Mouse (Mus musculus) kidney, postnatal 4 days (tissue): Measurements from ENCODE around the gene Tpd52l2.

Source experiments
- DNase-seq, 2 experiments: peaks; one replicate each; pipeline ENCODE4 v3.0.0; 2021; ENCODE audit warnings: mixed read lengths in 2 of 2

The Tpd52l2 gene

DNA sequence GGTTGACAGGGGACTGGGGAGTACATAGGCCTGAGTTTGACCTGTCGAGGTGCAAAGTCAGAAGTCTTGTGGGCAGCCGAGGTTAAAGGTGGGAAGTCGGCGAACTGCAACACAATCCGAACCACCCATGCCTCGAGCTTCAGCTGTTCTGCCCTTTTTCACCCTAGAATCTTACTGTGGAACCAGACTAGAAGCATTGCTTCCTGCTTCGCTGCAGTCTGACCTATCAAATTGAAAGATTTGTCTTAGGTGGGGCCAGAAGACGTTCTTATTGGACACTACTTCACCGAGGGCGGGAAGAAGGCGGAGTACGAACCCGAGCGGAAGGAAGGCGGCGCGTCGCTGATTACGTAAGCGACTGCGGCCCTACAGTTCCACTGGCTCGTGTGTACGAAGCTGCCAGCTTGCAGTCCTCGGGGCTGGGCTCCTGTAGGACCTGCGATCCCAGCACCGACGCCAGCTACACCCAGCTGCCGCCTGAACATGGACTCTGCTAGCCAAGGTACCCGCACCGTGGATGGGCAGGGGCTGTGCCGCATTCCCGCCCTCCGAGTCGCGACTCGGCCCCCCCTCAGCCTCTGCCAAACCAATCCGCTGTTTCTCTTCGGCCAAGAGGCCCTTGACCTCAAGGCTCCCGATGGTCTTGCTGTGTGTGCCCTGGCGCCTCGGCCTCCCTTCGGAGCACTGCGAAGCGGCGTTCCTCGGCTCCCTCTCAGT lies at the start of gene Tpd52l2:
Tpd52l2 (plus strand) TSS at position 312 of the 717 bp plus-strand sequence.
- DNase-seq: peak; percentile 94 to 97

DNA sequence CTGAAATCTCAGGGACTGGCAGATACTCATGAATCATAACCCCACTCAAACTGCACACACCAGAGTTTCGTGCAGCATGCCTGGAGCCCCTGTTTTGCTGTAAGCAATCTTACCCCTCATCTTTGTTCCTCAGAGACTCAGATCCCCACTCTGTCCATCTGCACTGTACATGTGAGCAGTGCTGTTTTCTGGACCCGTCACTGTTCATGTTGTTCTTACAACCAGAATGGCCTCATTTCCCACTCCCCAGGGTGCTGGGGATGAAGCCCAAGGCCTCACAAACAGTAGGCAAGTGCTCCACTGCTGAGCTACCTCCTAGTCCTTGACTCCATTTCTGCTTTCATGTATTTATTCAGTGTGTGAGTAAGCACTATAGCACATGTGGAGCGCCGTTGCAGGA lies 44.8 kb upstream of the Tpd52l2 start:
- DNase-seq: no peak

DNA sequence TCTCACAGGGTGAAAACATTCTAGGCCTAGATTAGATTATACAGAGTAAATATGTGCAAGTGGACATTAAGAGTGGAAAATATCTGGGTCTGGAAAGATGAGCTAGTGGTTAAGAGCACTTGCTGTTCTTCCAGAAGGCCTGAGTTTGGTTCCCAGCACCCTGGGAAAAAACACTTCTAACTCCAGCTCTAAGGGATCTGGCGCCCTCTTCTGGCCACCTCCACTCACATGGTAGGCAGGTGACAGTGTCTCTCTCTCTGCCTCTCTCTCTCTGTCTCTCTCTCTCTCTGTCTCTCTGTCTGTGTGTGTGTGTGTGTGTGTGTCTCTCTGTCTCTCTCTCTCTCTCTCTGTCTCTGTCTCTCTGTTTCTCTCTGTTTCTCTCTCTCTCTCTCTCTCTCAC lies 43.7 kb upstream of the Tpd52l2 start:
- no peak for DNase-seq

DNA sequence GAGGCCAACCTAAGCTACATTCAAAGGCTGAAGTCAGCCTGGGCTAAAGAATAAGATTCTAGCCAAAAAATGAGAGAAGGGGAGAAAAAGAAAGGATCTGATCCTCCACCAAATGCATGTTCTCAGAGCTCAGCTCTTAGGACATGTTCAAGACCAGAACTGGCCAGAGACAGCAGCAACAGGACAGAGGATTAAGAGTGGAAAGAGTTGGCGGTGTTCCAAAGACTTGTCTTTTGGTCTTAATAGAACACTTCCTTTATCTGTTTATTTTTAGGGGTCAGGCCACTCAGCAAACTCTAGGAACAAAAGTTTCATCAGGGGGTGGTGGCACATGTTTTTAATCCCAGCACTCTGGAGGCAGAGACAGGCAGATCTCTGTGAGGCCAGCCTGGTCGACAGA lies 41.0 kb upstream of the Tpd52l2 start:
- no peak for DNase-seq

DNA sequence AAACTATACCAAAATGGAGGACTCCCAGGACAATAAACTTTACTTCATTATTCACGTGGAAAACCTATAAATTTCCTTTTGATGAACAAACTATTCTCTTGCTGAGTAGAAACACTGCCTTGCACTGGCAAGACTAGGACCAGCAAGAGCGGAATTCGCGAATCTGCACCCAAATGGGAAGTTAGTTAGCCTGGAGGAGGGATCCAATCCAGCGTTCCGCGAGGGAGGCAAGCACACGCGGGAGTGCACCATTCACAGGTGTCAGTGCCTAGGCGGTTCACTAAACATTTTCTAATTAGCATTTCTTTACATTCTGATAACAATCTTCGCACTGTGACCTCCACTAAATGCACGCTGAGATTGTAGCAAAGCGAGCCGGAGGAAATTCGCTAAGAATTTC lies 39.1 kb upstream of the Tpd52l2 start:
- DNase-seq: peak; percentile 49 to 59

DNA sequence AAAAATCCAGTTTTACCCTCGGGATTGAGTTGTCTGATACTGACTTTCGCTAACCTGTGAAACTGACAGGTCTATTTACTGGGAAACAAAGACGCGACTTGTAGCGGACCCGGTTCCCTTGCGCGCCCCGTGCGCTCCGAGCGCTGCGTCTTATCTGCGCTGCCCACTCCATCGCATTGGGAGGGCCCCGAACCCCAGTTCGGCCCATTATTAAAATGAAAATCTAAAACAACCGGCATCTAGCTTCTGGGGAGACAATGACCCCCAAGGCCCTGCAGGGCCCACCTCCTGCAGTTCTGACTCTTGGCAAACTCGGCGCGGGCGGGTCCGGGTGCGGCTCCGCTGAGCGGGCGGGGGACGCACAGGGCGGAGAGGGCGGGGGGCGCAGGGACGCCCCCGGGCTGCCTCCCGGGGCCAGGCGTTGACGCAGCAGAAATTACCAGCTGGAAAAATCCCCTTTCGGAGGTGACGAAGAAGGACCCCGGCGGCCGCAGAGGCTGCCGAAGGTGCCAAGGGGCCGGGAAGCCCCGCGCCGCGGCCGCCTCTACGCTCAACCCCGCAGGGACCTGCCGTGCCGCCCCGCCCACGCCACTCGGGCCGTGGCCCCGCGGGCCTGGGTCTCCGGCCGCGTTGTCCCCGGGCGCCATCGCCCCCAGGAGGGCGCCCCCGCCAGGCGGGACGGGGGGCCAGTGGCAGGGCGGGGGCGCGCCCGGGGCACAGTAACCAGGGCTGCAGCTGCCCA lies 38.4 kb upstream of the Tpd52l2 start:
- peak; percentile 57 to 71 for DNase-seq

DNA sequence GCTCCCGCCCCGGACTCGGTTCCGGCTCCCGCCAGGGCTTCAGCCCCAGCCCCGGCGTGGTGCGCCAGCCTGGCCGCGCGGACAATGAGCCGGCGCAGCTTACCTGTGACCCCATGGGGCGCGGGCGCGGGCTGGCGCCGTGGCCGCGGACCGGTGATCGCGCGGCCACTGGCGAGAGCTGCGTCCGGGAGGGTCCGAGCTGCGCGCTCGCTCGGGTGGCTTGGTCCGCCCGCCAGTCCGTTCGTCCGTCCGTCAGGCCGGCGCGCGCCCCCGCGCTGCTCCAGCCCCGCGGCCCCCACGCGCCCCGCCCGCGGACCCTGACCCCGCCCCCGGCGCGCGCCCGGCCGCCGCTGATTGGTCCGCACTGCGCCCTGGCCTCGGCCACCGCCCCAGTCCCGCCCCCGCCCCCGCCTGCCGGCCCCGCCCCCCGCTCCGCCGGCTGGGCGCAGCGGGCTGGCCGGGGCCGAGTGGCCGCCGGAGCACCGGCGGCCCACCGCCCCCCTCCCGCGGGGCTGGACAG lies 37.7 kb upstream of the Tpd52l2 start, which contains the start of gene Zbtb46:
Zbtb46 (minus strand) TSS at position 274 of the 520 bp plus-strand sequence.
- peak; percentile 94 to 96 for DNase-seq

DNA sequence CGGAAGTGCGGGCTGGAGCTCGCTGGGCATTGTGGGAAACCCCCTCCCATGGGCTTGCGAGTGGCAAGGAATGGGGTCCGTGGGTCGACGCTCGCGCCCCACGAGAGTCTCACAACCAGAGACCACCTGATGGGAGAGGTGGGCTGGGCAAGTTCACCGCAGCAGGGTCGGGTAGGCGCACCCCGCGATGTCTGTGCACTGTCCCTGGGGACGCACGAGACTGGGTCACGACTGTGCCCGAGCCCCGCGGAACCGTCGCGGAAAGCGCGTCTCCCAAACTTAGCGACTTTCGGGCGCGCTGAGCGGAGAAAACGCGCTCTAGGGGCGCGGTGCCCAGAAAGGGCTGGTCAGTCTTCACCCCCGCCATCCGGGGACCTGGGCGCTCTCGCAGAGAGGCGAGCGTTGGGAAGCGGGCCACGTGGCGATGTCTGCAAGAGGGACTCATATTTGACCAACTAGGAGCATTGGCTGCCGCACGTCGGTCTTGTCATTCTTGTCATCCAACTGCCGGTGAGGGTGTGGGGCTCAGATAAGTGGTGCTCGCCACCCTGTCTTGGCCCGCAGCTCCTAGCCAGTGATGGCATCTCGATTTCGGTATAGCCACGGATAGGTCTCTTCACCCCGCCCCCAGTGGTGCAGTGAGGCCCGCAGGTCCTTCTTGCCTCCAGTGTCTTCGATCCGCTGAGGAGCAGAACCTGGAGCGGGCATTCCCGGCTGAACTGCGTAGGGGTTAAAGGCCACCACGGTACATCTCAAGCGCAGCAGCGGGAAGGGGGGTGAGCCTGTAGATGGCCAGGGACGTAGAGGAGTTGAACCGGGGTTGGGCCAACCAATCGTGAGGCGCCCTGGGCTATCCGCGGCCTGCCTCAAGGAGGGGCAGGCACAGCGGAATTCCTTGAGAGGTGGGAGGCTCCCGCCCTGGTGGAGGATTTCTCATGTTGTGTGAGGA lies 37.0 kb upstream of the Tpd52l2 start:
- peak; percentile 82 to 91 for DNase-seq

DNA sequence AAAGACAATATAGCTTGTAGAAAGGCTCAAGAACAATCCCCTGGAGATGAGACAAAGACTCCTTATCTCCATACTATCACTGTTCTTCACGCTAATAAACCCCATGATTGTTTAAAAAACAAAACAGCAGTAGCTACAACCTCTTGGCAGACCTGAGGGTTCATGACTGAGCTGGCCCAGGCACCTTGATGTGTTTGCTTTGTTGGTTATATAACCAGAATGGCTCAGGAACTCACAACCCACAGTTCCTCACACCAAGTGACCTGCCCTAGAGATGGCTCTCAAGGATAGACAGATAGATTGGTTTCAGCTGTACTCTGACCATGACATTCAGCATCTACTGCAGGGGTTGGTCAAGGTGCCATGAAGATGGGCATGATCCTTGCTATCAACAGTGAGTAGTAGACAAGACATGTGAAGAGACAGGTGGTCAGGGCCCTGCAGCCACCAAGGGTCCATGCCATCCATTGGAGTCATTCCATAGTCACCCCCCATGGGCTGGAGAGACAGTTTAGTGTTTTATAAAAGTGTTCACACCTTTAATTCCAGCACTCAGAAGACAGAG lies 35.3 kb upstream of the Tpd52l2 start:
- no peak for DNase-seq

DNA sequence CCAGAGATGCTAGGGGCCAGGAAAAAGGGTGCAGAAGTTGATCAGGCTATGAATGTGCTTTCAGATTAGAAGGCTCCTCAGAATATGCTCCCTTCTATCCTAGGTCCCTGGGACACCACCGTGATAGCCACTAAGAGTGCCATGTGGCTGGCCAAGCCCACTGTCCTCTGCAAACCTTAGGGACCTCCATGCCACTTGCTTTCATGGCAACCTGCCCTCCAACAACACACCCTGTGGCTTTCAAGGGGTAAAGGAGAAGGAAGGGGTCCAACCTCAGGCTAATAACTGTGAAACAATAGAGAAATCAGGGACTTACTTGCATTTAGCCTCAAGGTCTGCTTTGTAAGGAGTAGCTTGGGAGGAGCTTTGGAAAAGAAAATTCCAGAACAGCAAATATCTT lies 34.3 kb upstream of the Tpd52l2 start:
- DNase-seq: no peak

DNA sequence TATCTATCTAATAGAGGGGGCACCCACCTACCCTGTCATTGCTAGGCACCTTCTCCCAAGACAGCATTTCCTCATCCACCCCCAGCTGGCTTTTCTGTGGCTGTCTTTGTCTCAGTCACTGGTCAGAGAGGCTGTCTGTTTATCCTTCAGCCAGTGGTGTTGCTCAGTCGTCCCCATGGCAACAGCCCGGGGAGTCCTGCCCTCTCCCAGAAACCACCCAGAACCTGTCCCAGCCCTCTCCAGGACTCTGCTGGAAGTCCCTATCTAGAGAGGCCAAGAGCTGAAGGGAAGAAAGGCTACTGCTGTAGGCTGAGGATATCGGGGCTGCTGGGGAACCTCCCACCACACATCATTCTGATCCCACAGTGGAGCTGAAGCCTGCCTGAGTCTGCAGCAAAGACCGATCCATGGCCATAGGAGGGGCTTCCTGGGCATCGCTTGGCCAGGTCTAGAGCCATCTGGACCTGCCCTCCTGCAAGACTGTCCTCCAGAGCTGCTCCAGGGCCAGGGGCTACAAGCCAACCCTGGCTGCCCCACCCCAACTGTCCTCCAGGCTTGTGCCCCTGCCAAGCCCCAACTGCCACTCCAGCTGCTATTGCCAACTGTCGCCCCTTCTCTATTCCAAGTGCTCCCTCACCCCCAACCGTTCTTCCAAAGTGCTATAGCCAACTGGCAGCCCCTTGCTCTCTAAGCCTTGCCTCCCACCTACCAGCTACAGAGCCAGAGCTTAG lies 33.8 kb upstream of the Tpd52l2 start:
- peak; percentile 74 to 85 for DNase-seq

DNA sequence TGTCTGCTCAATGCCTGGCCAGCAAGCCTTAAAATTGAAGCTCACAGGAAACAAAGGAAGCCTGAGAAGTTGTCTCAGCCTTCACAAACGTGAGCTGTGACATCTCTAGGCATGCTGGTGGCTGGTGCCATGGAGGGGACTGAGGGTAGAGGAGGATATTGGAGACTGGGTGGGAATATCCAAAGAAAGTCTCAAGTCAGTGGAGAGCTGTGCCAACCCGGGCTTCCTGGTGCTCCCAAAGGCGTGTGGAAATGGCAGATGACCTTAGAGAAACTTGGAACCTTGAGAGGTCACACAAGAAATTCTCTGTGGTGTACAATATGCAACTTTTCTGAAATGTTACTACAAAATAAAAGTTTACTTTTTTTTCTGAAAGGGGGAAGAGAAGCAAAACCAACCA lies 31.5 kb upstream of the Tpd52l2 start:
- no peak for DNase-seq

DNA sequence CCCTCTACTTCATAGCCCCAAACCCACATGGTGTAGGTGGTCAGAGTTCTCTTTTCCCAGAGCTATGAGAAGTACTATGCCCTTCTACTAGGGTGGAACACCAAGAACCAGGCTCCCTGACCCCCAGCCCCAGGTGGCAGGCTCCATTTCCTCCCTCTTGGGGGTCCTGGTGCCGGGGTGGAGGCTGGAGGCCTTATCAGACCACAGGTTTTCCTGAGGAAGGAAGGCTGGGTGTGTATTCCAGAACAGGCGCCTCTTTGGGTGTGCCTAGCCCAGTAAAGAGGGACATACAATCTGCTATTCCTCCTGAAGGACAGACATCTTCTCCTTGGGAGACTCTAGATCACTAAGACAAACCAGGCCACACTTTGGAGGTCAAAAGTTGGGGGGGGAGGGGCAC lies 26.7 kb upstream of the Tpd52l2 start:
- DNase-seq: no peak

DNA sequence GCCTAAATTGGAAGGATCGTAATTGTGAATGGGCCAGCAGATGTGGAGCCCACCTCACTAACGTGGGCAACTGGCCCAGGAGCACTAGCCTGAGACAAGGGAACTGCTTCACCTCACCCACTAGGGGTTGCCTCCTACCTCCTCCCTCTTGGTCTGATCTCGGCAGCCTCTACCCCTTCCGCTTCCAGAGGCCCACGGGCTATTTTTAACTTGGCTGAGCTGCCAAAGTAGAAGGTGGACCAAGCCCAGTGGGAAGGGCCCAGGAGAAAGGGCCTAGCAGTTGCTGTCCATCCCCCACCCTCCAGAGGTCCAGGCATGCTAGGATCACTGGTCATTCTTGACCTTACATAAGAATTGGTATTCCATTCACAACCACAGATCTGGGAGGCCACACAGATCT lies 25.7 kb upstream of the Tpd52l2 start:
- peak in 1 of 2 experiments; percentile 64 for DNase-seq

DNA sequence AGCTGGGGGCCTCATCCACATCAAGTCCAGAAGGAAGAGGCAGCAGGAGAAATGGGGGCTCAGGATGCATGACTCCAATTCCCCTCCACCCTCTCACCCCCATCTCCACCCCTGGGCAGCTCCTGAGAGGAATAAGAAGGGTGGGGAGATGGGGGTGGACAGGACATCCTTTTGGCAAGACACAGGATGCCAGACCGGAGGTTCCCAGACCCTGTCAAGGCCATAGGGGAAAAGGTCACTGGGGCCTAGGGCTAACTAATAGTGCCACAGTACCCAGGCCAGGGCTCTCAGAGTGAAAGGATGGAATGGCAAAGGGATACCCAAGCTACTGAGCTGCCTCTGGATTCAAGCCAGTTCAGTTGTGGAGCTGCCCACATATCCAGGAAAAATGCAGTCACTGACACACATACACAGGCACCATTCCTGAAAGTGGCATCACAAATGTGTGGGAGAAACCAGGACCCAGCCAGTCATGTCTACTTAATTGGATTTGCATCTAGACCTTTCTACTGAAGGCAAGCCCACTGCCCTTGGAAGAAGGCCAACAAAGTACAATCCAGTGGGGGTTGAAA lies 24.6 kb upstream of the Tpd52l2 start:
- DNase-seq: no peak

DNA sequence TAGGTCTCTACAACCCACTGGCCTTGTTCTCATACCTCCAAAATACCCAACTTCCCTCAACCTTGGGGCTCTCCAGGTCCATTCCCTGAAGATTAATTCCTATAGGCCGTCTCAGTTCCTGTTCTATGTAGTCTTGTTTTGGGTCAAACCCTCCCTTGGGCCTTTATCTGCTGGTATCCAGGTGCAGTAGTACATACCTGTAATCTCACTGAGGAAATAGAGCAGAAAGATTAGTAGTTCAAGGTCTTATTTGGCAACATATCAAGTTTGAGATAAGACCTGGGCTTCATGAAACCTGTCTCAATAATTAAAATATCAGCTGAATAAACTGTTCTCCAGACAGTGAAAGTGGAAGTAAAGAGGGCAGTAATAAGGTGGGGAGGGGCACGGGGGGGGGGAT lies 13.8 kb upstream of the Tpd52l2 start:
- DNase-seq: no peak

DNA sequence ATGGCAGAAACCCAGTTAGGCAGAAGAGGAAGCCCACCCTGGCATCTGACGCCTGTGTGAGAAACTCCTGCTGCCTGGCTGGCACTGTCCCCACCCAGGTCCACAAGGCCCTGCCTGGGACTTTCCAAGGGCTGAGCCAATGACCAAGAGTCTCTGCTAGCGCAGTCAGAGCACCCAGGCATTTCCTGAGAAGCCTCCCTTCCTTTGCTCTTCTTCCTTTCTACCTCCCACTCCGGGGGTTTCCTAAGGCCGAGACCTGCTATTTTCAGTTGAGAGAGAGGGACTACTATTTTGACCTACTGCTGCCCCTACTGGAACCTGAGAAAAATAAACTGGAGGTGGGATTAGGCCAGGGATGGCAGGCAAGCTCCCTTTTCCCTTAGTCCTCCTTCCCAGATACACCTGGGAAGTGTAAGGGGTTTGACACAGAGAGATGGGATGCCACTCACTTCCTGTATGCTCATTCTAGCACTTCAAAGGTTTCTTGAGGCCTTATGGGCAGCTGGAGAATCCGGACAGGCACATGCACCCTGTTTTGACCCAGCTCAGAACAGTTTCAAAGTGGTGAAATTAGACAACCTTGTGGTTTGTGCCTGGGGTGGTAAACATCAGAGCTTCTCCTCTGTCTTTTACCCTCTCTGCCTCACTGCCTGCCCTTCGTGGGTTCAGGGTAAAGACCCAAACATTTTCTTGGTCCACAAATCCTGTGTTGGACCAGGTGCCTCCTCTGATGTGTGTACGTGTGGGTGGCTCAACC lies 13.2 kb upstream of the Tpd52l2 start:
- peak; percentile 53 to 72 for DNase-seq

DNA sequence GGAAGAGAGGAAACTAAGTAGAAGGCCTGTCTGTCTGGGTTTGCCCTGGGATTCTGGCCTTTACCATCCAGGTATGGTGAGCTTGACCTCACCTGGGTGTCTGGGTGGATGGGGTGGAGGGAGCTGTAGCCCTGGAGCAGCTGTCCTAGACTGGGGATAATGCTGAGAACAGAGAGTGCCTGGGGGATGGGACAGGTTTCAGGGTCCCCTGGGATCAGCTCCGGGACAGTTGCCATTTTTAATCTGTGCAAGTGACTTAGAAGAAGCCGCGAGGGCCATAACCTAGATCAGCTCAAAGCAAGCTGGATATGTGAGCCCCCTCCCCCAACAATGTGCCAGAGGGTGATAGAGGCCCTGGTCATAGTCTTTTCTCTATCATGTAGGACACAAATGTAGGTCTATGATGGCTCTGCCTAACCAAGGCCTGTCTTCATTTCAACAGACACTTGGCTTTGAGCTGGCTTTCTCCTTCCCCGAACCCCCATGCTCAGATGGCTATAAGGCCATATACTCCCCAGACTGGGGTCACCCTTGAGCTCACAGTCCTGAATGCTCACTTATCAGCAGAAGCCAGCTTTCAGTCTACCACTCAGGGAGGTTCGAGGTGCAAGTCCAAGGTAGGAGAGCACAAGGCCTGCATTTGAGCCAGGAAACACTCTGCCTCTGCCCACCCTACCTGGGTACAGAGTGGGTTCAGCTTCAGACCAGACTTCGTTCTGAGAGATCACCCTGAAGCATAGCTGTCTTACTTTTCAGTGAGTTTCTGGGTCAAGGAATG lies 12.3 kb upstream of the Tpd52l2 start:
- DNase-seq: no peak

DNA sequence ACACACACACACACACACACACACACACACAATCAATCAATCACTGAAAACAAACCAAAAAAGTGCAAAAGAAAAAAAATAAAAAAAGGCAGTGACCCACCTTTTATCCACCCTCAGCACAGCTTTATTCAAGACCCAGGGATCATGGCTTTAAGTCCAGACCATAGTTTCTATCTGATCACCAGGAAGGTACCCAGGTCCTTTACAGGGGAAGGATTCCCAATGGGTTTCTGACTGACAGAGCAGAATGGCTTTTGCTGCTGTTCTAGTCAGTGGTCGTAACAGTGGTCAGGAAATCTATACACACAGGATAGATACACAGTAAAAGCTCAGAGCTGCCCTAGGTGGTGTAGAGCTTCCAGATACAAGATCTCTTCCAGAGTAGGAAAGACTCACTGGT lies 11.2 kb upstream of the Tpd52l2 start:
- DNase-seq: no peak
